Mouse (Mus musculus) heart, embryonic 12.5 days (tissue): ENCODE data around the gene Maml3. TPM values are rescaled to one million over a fixed set of nuclear protein-coding genes. Genes with fewer than 3 reads are reported as not detected.

Experiments
- ATAC-seq: fragments of 200-750 bp; cut with Nextera tagmentation; 2 replicates; pipeline ENCODE4 v1.8.0; 2017; ENCODE audit warnings: moderate TSS enrichment, moderate library complexity; ENCODE audit not compliant: insufficient number of reproducible peaks, low FRiP score
- H3K27ac ChIP-seq: fragments of 300-500 bp; sonication (generic); 2 replicates; pipeline ENCODE4 v1.5.1; 2016; ENCODE audit warnings: mild to moderate bottlenecking, moderate library complexity; ENCODE audit not compliant: poor library complexity, severe bottlenecking
- H3K27me3 ChIP-seq: fragments of 300-500 bp; sonication (generic); replicated peaks from 2 replicates; pipeline ENCODE4 v1.6.1; 2016; ENCODE audit warnings: mild to moderate bottlenecking, moderate library complexity
- H3K36me3 ChIP-seq: fragments of 300-500 bp; sonication (generic); 2 replicates; pipeline ENCODE4 v1.6.1; 2016; ENCODE audit warnings: mild to moderate bottlenecking, moderate library complexity
- H3K4me1 ChIP-seq: fragments of 300-500 bp; sonication (generic); replicated peaks from 2 replicates; pipeline ENCODE4 v1.6.1; 2016; ENCODE audit warnings: mild to moderate bottlenecking
- H3K4me2 ChIP-seq: fragments of 300-500 bp; sonication (generic); 2 replicates; pipeline ENCODE4 v1.6.1; 2016; ENCODE audit warnings: mild to moderate bottlenecking, moderate library complexity
- H3K4me3 ChIP-seq: fragments of 300-500 bp; sonication (generic); 2 replicates; pipeline ENCODE4 v1.5.1; 2016; ENCODE audit warnings: mild to moderate bottlenecking
- H3K9ac ChIP-seq: fragments of 300-500 bp; sonication (generic); 2 replicates; pipeline ENCODE4 v1.6.1; 2016; ENCODE audit warnings: mild to moderate bottlenecking, moderate library complexity
- H3K9me3 ChIP-seq: fragments of 300-500 bp; sonication (generic); replicated peaks from 2 replicates; pipeline ENCODE4 v1.6.1; 2016; ENCODE audit warnings: mild to moderate bottlenecking, moderate library complexity
- WGBS: fragments of 180-500 bp; shearing (Covaris S2); methylation state at CpG from one replicate; pipeline ENCODE4 v1.1.7; 2016; 5-methylcytosine and 5-hydroxymethylcytosine counted together
- polyA plus RNA-seq: library from polyadenylated mRNA; unstranded; fragments of >200 nt; fragmentation: Nextera tagmentation; extraction: Ambion mirVana; gene quantifications from 2 replicates; pipeline ENCODE4 v1.2.1, GENCODE M21; 2016

Gene Maml3
- polyA plus RNA-seq, 1 experiment from 2014 or later: 2.6 TPM

DNA sequence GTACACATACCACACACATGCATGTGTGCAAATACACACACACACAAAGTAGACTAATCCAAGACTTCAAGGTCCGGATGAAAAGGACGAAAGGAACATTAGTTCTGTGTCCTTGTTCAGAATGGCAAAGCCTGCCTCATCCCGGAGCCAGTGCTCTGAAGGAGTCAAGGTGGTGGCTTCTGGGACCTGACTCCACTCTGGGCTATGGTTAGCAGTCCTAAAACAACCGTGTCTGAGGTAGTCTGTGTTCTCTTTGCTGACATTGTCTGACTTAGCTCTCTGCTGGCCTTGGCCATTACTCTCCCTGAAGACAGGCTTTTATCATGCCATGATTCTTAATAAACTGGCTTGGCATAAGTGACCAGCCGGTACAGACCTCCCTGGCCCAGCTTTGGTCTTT, 445.5 kb downstream of the Maml3 start:
- 78% methylated on average over 5 of the region's 5 CpGs for WGBS
- no peak overlapping the region for H3K4me3 ChIP-seq
- no peak for ATAC-seq
- no peak overlapping the region for H3K27ac ChIP-seq
- no peak overlapping the region for H3K4me2 ChIP-seq
- no peaks in the 10 kb centered on the region for H3K36me3 ChIP-seq
- H3K9ac ChIP-seq: no peak overlapping the region
- no peaks in the 10 kb centered on the region for H3K9me3 ChIP-seq
- no peaks in the 10 kb centered on the region for H3K27me3 ChIP-seq
- peaks cover 40% of the 10 kb centered on the region for H3K4me1 ChIP-seq

DNA sequence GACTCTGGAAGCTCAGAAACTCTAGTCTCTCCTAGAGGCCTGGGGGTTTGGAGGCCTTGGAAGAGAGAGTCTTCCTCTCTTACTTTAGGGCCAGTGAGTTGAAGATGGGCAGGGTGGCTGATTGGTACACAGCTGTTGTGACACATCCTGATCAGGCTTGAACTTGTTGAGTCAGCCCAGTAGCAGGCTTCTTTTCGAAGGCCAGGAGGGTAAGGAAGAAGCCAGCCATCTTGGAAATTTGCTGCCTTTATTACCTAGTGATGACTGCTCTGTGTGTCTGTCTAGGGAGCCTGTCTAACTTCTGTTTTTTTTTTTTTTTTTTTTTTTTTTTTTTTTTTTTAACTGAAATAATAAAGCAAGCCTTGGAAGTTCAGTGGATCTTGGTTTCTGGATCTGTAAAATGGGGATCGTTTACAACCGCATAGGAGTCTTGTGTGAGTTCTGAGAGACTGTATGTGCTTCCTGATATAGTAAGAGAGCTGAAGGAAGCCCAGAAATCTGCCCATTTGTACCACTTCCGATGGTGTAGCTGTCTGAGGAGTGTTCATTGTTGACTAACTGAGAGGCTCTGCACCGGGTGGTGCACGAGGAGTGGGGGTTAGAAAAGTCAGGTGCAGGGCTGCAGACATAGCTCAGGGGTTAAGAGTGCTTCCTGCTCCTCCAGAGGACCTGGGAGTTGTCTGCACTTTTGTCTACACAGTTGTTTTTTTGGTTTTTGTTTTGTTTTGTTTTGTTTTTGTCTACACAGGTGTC, 450.4 kb downstream of the Maml3 start:
- H3K27me3 ChIP-seq: no peaks in the 10 kb centered on the region
- H3K4me1 ChIP-seq: peaks cover 35% of the 10 kb centered on the region
- H3K4me2 ChIP-seq: no peak overlapping the region
- 72% methylated on average over 6 of the region's 6 CpGs for WGBS
- no peak for ATAC-seq
- H3K9ac ChIP-seq: no peak overlapping the region
- no peak overlapping the region for H3K4me3 ChIP-seq
- no peaks in the 10 kb centered on the region for H3K9me3 ChIP-seq
- H3K27ac ChIP-seq: no peak overlapping the region
- no peaks in the 10 kb centered on the region for H3K36me3 ChIP-seq

DNA sequence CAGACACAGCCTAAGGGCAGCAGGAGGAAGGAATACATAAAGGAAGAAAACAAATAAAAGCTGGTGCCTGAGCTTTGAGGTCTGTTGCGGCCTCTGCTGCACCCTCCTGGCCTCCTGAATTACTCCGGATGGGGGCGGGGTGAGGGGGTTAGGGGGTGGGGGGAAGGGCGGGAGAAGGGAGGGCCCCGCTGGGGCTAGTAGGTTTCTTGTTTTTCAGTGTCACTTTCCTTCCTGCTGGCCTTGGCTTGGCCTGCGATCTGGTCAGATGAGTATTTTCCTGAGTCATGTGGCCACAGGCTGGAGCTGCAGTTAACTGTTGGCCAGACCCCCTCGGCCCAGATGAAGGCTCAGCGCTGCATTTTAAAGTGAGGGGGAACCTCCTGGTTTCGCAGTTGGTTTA, 452.2 kb downstream of the Maml3 start:
- peak overlapping the region; percentile 58 for H3K9ac ChIP-seq
- H3K27ac ChIP-seq: peak overlapping the region; percentile 59
- H3K9me3 ChIP-seq: no peaks in the 10 kb centered on the region
- peak; percentile 80 for ATAC-seq
- WGBS: 2% methylated on average over 9 of the region's 9 CpGs
- no peaks in the 10 kb centered on the region for H3K27me3 ChIP-seq
- peak overlapping the region; percentile 64 for H3K4me2 ChIP-seq
- H3K4me1 ChIP-seq: peaks cover 46% of the 10 kb centered on the region
- peak overlapping the region; percentile 22 for H3K4me3 ChIP-seq
- no peaks in the 10 kb centered on the region for H3K36me3 ChIP-seq

DNA sequence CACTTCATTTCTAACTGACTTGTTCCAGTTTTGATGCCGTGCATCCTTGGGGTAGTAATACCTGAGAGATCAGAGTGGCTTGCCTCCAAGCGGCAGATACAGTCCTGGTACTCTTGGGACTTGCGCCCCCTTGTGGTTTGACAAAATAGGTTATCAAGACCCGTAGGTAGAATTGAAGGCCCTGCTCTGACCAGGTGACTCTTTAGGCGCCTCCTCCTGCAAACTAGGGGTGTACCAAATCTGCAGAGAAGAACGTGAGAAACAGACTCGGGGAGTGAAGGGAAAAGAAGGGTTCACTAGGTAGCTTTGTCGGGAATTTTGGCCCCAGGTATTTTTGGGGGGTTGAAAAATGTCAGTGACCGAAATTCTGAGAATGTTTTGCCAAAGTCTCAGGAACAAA, 452.6 kb downstream of the Maml3 start:
- Histone ChIP-seq H3K27me3 (no peaks in the 10 kb centered on the region), H3K36me3 (no peaks in the 10 kb centered on the region), H3K4me3 (peak overlapping the region; percentile 22), H3K9me3 (no peaks in the 10 kb centered on the region), H3K4me1 (peaks cover 50% of the 10 kb centered on the region), H3K9ac (peak overlapping the region; percentile 58), H3K4me2 (peak overlapping the region; percentile 64), H3K27ac (peak overlapping the region; percentile 59)
- peak; percentile 76 for ATAC-seq
- WGBS: 3% methylated on average over 9 of the region's 9 CpGs

DNA sequence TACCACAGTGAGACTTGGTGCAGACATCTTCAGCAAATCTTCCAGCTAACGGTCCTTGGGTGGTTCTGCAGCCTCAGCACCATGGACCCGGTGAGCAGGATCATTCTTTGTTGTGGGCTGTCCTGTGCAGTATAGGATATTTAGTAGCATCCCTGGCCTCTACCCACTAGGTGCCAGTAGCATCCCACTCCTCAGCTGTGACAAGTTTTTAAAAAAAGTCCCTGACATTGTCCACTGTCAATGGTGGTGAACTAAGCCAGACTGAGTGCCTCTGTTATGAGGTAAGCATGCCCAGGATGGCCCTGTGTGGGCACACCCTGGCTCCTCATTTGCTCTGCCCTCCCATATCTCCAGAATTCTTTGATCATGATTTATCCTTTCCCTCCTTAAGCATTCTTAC, 453.7 kb downstream of the Maml3 start:
- Histone ChIP-seq H3K9me3 (no peaks in the 10 kb centered on the region), H3K27me3 (no peaks in the 10 kb centered on the region), H3K4me2 (no peak overlapping the region), H3K4me1 (peaks cover 60% of the 10 kb centered on the region), H3K27ac (no peak overlapping the region), H3K4me3 (no peak overlapping the region), H3K36me3 (no peaks in the 10 kb centered on the region), H3K9ac (no peak overlapping the region)
- WGBS: 80% methylated on average over 2 of the region's 2 CpGs
- no peak for ATAC-seq

DNA sequence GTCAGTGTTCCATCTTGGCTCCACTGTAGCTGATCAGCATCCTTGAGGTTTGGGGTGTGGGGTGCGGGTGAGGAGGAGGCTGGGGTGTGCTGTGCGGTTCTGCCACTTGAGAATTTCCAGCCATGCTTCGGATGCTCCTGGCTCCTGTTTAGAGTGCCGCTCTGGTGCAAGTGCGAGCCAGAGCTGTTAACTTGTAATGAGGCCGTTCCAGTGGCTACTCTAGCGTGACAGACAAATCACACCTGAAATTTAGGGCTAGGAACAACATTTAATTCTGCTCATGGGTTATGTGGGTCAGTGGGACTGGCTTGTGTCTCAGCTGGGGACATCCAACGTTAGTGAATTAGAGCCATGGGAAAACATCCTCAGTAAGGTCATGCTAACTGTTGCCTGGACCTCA, 454.9 kb downstream of the Maml3 start:
- Histone ChIP-seq H3K27me3 (no peaks in the 10 kb centered on the region), H3K27ac (no peak overlapping the region), H3K9me3 (peaks cover 4% of the 10 kb centered on the region; the same call in 1 of the 2 replicates), H3K4me3 (no peak overlapping the region), H3K9ac (no peak overlapping the region), H3K4me2 (no peak overlapping the region), H3K4me1 (peaks cover 55% of the 10 kb centered on the region), H3K36me3 (no peaks in the 10 kb centered on the region)
- no peak for ATAC-seq
- 72% methylated on average over 8 of the region's 8 CpGs for WGBS

DNA sequence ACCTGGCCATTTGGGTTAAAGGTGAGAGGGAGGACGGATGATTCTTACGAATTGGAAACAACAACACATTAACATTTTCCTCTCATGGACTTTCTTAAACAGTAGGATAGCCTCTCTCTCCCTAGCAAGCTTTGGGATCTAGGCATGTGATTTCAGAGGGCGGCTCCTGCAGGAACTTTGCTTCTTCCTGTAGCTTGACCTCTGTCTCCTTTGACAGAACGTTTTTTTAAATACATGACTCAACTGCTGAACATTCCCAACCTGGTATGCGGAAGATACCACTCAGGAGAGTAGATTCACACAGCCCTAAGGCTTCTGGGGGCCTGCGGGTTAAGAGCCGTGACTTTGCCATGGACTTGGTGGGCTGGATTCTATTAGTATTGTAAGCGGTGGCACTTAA, 455.4 kb downstream of the Maml3 start:
- no peak for ATAC-seq
- 53% methylated on average over 8 of the region's 8 CpGs for WGBS
- Histone ChIP-seq H3K27me3 (no peaks in the 10 kb centered on the region), H3K36me3 (no peaks in the 10 kb centered on the region), H3K4me3 (no peak overlapping the region), H3K4me2 (no peak overlapping the region), H3K4me1 (peaks cover 55% of the 10 kb centered on the region), H3K9me3 (peaks cover 9% of the 10 kb centered on the region), H3K9ac (no peak overlapping the region), H3K27ac (no peak overlapping the region)

DNA sequence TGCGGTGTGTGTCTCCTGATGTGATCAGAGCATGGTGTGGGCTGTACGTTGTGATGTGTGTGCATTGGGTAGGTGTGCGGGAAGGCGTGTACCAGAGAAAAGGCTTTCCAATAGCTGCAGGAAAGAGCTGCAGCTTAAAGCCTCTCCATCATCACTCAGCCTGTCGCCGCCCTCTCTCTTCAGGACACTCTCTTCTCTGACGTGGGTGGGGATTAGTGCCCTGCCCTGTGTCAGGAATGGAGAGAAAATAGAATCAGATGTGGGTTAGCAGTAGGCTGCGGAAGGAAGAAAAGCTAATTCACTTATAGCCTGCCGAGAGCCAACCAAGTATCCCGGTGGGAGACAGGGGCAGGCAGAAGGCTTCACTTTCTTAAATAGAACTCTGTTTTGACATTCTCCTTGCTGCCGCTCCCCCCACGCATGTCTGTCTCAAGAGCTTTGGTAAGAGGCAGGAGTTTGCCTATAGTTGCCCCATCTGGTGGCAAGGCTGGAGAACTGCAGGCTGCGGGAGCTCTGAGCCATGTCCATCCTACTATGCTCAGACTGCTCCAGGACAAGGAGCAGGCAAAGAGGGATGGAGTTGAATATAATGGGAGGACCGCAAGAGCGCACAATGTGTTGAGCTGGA, 456.7 kb downstream of the Maml3 start:
- Histone ChIP-seq H3K4me2 (peak overlapping the region; percentile 61), H3K4me1 (peaks cover 52% of the 10 kb centered on the region), H3K27ac (no peak overlapping the region), H3K36me3 (no peaks in the 10 kb centered on the region), H3K4me3 (peak overlapping the region; percentile 28), H3K27me3 (no peaks in the 10 kb centered on the region), H3K9me3 (peaks cover 12% of the 10 kb centered on the region), H3K9ac (no peak overlapping the region)
- ATAC-seq: no peak
- WGBS: 25% methylated on average over 15 of the region's 15 CpGs

DNA sequence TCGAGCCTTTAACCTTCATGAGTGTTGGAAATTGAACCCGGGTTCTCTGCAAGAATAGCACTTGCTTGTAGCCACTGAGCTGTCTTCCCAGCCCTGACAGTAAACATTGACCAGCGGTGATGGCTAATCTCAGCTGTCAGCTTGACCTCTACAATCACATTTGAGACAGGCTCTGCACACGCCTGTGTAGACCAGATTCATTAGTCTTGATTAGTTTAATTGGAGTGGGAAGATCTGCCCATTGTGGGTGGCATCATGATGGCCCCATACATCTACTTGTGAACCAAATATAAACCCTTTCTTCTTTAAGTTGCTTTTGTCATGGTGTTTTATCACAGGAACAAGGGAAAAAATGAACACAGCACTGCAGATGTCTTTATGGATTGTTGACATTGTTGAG, 457.5 kb downstream of the Maml3 start:
- H3K4me2 ChIP-seq: no peak overlapping the region
- peaks cover 48% of the 10 kb centered on the region for H3K4me1 ChIP-seq
- no peak for ATAC-seq
- 31% methylated on average over 4 of the region's 4 CpGs for WGBS
- H3K36me3 ChIP-seq: no peaks in the 10 kb centered on the region
- H3K9ac ChIP-seq: no peak overlapping the region
- H3K9me3 ChIP-seq: peaks cover 12% of the 10 kb centered on the region
- H3K27ac ChIP-seq: no peak overlapping the region
- H3K27me3 ChIP-seq: no peaks in the 10 kb centered on the region
- no peak overlapping the region for H3K4me3 ChIP-seq

DNA sequence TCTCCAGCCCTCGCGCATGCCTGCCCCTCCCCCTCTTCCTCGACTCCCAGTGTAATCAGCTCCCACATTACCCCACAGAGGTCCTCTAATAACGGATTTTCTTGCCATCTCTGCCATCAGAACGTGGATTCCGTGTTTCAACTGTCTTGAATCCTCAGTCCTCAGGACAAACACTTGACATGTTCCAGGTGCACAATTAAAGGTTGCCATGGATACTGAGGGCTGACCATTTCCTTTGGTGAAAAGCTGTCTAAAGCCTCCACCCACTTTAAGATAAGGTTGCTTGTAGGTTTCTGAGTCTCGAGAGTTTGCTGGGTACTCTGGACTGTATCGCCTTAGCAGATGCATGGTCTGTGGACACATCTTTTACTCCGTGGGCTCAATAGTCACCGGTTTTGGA, 458.6 kb downstream of the Maml3 start:
- no peak overlapping the region for H3K9ac ChIP-seq
- ATAC-seq: no peak
- H3K4me2 ChIP-seq: peak overlapping the region; percentile 29
- peaks cover 12% of the 10 kb centered on the region for H3K9me3 ChIP-seq
- H3K36me3 ChIP-seq: no peaks in the 10 kb centered on the region
- H3K4me3 ChIP-seq: no peak overlapping the region
- 23% methylated on average over 10 of the region's 10 CpGs for WGBS
- no peaks in the 10 kb centered on the region for H3K27me3 ChIP-seq
- no peak overlapping the region for H3K27ac ChIP-seq
- peaks cover 43% of the 10 kb centered on the region for H3K4me1 ChIP-seq

DNA sequence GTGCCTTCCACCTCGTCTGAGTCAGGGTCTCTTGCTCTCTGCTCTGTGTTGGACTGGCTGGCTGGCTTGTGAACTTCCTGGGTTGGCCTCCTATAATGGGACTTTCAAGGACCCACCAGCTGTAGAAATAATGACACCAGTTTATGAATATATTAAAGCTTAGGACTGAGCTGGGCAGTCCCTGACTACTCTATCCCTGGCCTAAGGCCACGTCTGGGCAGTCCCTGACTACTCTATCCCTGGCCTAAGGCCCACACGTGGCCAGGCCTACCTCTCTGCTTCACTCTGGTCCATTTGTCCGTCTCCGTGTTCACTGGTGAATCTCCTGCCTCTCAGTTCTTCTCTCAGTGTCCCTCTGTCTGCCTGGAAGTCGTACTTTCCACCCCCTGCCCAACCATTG, 459.4 kb downstream of the Maml3 start:
- no peak for ATAC-seq
- Histone ChIP-seq H3K9me3 (peaks cover 12% of the 10 kb centered on the region), H3K4me1 (peaks cover 42% of the 10 kb centered on the region), H3K4me2 (no peak overlapping the region), H3K27ac (no peak overlapping the region), H3K9ac (no peak overlapping the region), H3K36me3 (no peaks in the 10 kb centered on the region), H3K27me3 (no peaks in the 10 kb centered on the region), H3K4me3 (no peak overlapping the region)
- 82% methylated on average over 6 of the region's 6 CpGs for WGBS
